Mouse (Mus musculus) kidney, adult 9 months (tissue): ENCODE measurements at regions not wholly inside any gene's neighbourhood (a gene's known extent, or its start where the extent isn't known, plus 50 kb on each side); places are given as distances from the start of the nearest gene placed in this dataset.

Experiments
- DNase-seq: peaks from one replicate; pipeline ENCODE4 v3.0.0; 2022

DNA sequence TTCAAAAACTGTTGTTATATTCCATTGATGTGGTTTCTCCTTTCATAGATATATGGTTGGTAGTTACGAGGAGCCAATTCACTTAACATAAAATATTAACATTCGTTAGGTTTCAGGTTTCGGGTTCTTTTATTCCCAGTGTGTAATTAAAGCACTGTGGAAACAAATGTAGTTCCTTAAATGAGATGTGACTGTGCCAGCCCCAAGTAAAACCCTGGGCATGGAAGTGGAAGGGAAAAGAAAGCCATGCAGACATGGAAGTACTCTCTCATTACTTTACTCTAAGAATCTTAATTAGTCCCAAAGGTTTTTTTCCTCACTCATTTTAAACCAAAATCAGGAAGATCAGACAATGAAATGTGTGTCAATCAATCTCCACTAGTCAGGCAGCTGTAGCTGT, 784.9 kb upstream of the Apob start:
- no peak for DNase-seq

DNA sequence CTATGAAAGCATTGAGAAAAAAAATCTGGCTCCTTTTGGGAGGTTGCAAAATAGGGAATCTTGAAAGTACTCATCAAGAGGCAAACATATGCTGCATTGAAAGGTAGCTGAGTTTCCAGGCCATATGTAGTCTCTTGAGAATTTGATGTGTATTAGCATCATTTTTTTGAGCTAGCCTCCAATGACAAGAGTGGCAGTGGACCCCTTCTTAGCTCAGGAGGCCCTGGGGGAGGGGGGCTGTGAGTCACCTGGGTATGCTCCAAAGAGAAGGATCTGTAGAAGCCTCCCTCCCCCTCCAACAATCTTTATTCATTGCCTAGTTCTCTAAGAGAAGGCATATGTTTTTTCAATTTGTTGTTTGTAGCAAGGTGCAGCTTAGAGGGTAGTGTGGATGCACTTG, 779.4 kb upstream of the Apob start:
- DNase-seq = no peak

DNA sequence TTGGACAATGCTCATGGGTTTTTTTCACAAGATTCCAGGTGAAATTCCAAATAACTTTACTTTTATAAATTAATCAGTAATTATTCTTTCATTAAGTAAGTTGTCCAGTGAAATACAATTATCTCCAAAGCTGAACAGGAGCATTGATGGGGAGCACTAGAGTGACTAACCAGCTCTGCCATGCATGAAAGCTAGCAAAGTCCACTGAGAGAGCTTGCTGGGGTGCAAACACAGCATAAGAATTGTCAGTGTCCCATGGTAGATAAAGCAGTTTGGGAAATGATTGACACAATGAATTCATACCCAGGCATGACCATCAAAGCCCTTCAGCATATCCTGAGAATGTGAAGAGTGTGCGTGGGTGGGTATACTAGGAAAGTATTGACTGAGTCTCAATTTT, 776.6 kb upstream of the Apob start:
- peak; percentile 2 for DNase-seq

DNA sequence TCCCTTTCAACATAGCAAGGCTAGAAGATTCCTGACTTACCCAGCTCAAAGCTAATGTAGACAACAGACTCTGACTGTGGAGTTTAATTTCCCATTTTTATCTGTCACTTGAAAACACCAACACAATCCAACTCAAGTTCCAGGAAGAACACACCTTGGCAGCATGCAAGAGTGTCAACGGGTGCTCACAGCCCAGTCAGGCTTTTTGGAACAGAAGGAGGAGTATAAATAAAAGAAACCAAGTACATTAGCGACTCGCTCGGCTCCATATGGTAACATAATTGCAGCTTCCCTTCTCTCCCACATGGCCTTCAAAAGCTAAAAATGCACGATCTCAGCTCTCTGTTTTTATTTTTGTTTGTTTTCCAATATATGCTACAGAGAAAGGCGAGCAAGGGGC, 761.8 kb upstream of the Apob start:
- DNase-seq = no peak

DNA sequence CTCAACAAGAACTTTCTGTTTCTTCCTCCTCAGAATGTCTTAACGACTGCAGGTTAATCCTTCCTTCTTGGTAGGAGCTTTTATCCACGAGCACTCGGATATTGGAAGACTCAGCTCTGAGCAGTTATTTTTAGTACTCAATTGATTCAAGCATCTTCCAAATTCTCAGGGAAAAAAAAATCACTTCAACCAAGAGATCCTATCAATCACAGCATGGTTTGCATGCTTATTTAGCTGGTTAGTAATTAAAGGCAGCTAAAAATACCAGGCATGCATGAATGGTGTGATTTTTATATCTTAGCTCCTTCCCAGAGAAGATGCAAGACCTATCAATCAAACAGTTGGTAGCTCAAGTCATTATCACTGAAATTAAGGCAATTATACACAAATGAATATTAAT, 759.9 kb upstream of the Apob start:
- no peak for DNase-seq

DNA sequence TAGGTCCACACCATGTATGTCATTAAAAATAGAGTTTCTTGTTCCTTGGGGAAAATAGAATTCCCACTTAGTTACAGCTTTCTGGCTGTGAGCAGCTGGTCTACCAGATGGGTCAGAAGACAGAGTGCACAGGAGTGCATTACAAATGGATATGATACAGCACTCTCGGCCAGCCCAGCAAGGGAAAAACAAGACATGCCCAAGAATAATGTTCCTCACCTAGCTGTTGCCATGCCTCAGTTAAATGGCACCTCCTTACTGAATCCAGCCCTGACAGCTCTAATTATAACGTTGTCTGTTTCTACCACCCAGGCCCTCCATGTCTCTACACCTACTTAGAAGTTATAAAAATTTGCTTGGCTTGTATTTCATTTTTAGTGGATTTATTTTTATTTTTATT, 749.3 kb upstream of the Apob start:
- DNase-seq = no peak

DNA sequence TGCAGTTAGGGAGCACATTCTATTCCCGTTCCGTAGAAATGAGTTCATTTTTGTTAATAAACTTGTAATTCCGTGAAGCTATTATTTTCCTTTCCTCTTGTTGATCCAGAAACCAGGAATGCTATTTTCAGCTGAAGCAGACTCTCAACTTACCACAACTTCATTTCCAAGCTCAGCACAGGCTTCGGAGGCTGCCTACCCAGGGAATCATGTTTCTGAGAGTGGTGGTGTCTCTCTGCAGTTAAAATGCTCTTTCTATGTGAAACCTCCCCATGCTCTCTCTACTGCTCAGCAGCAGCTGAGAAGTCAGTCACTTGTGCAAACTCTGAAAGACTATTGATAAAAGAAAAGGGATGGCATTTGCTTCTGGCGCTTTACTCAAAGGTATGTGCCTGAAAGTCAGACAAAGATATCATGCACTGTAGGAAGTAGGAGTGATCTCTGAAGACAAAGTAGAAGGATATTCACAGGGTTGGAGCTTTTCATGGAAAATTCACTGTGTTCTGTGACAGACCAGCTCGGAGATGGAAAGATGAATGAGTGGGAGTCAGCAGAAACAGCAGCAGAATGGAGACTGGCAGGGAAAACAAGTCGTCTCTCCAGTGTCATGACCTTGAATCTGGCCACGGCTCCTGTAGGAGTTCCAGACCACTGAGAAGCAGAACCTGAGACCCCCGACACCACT, 748.8 kb upstream of the Apob start:
- no peak for DNase-seq

DNA sequence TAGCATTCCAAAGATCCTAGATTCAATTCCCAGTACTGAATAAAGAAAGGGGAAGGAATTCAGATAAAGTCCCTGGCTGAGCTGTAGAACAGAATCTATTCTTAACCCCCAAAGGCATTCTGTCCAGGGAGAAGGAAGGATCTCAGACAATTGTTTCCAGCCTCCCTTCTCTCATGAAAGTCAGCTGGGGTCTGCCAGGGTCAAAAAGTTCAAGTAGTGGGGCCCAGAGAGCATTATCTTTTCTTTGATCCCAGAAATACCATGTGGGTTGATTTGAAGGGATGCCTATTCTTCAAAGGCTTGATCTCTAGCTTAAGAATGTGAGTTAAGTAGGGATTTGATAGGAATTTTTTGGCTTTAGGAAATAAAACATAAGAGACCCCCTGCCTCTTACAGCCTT, 727.1 kb upstream of the Apob start:
- DNase-seq = no peak

DNA sequence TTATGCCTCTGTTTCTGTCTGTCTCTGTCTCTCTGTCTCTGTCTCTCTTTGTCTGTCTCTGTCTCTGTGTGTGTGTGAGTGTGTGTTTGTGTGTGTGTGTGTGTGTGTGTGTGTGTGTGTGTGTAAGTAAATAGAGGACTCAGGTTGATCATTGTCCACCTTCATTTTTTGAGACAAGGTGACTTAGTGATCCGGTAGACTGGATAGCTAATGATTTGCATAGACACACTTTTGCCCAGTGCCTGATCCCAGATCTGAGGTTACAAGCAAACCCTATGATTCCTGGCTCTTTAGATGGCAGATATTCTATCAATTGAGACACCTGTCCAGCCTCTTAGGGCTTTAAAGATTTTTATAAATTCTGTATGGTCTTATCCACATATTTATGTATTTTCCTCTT, 706.9 kb upstream of the Apob start:
- peak; percentile 74 for DNase-seq

DNA sequence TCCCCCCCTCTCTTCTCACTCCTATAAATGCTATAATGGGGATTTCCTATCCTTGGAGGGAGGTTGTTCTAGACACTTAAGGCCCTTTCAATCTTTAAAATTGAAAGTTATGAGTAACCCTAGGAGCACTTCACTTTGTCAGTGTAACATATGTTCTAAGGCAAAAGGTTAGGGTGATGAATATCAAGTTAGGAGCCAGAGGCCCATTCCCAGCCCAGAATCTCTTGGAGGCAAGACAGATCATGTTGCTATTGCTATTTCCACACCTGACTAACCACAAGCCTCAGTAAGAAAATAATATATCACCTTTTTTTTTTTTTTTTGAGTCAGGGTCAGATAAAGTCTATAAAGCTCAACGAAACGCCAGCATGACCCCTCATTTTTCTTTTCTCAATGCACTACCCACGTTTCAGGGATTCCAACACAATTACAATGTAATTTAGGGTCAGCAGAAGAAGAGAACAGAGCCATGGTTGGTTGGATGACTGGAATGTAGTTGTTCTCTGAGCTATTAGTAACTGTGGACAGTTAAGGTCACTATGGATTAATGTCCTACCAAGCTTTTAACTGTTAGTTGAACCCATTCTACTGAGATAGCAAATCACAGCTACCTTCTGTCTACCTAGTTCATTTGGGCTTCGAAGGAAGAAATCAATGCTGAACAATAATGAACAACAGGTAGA, 693.0 kb upstream of the Apob start:
- peak; percentile 36 for DNase-seq

DNA sequence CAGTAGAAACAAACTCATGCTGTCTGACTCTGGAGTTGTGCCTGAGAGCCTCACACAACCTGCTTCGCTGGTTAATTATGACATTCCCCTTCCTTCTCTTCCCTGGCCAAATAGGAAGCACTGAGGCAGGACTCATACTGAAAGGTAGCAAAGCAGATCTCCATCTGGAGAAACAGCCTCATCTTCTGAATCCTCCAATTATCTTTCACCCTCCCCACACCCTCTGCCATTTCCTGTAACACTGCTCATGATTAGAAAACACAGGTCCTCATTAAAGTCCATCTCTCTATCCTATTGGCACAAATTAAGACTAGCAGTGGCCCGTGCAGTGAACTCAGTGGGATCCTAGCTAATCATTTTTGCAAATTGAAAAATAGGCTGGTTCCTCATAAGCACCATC, 685.9 kb upstream of the Apob start:
- no peak for DNase-seq

DNA sequence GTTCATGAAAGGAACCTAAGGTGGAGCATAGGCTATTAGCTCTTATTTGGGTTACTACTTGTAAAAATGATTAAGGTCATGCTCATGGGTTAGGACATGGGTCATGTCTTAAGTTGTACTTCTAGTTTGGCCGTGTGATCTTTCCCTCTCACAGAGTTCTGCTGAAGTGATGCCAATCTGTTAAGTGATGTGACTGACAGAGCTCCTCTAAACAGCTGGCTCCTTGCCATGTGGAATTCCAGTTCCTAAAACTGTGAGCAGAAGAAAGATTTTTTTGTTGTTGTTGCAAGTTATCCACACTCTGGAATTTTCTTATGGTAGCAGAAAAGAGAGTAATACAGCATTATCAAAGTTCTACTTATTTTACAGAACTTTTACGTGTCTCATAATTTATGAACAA, 680.4 kb upstream of the Apob start:
- no peak for DNase-seq

DNA sequence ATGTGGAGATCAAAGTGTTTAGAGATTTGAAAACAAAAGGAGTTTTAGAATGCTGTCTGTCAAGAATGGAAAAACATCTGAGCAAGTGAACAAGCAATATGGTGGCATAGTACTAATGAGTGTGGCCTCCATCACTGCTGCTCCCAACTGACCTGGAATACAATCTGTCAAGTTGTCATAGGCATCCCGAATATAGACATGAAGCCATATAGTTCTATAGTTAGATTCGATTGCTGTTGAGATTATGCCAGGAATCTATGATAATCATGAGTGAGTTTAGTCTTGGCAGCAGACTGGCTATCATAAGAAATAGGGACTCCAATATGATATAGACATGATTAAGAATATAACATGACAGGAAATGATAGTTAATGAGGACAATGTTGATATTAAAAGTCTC, 656.0 kb upstream of the Apob start:
- DNase-seq = no peak

DNA sequence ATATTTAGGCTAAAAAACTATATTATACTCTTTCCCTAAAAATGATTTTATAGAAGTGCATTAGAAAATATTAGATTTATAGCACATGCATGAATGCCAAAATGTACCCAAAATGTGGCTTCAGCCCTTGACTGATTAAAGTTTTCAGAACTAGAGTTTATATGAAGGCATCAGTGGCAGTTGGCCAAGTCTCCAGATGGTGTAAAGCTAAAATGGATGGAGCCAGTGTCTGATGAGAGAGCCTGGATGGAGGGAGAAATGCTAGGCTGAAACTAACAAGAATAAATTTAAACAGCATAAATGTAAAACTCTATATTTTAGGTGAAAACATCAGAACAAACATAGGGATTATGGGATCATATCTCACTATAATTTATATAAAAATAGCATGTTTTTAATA, 648.8 kb upstream of the Apob start:
- no peak for DNase-seq
